ENCODE assay signal across 25 mouse cellular contexts in genomic region chr11:120053846-120054245, GRCm38 (mm10).
"Had no signal": no experiment of that assay in that cellular context is flagged by ENCODE, and none has a peak within 500 bp of the region (broad histone marks: within the 10 kb centered on the region; RNA-seq: fewer than 3 reads in every experiment).

No protein-coding gene starts in this region.

- H3K27me3 ChIP-seq: forebrain, embryonic 15.5 days had no signal

- ATAC-seq: forebrain, embryonic 13.5 days; forebrain, embryonic 14.5 days; forebrain, embryonic 15.5 days; forebrain, embryonic 16.5 days; forebrain, postnatal 0 days had no signal

- H3K27ac ChIP-seq: embryonic facial prominence, embryonic 10.5 days; embryonic facial prominence, embryonic 12.5 days; embryonic facial prominence, embryonic 13.5 days; embryonic facial prominence, embryonic 15.5 days; forebrain, embryonic 10.5 days; forebrain, embryonic 12.5 days; forebrain, embryonic 13.5 days; forebrain, embryonic 15.5 days; gastrocnemius, adult 2 months; heart, adult 2 months had no signal

- H3K4me3 ChIP-seq: embryonic facial prominence, embryonic 10.5 days; embryonic facial prominence, embryonic 12.5 days; embryonic facial prominence, embryonic 13.5 days; embryonic facial prominence, embryonic 15.5 days; erythroblast, embryonic 14.5 days; forebrain, embryonic 10.5 days; forebrain, embryonic 12.5 days; forebrain, embryonic 13.5 days; forebrain, embryonic 15.5 days; gastrocnemius, adult 2 months; heart, adult 2 months had no signal

- DNase-seq: cerebellum, adult 9-11 months; cerebellum, postnatal 10 days; cerebellum, postnatal 14 days; cerebellum, postnatal 36 days; embryo, embryonic 11 days; forebrain, postnatal 0 days; gastrocnemius, adult 2 months; gastrocnemius, postnatal 10 days; gastrocnemius, postnatal 14 days; gastrocnemius, postnatal 25 days; gastrocnemius, postnatal 36 days; heart, adult 11 months; heart, adult 18-20 months; heart, adult 2 months had no signal

- H3K36me3 ChIP-seq: embryonic facial prominence, embryonic 10.5 days; embryonic facial prominence, embryonic 12.5 days; embryonic facial prominence, embryonic 13.5 days; embryonic facial prominence, embryonic 15.5 days; forebrain, embryonic 10.5 days; forebrain, embryonic 12.5 days; forebrain, embryonic 15.5 days had no signal

- H3K9me3 ChIP-seq: embryonic facial prominence, embryonic 10.5 days; embryonic facial prominence, embryonic 12.5 days; embryonic facial prominence, embryonic 15.5 days; forebrain, embryonic 10.5 days; forebrain, embryonic 12.5 days; forebrain, embryonic 13.5 days; forebrain, embryonic 15.5 days had no signal

- H3K9ac ChIP-seq: embryonic facial prominence, embryonic 12.5 days; embryonic facial prominence, embryonic 13.5 days; embryonic facial prominence, embryonic 15.5 days; forebrain, embryonic 12.5 days; forebrain, embryonic 13.5 days; forebrain, embryonic 15.5 days; forebrain, postnatal 0 days had no signal

- H3K4me2 ChIP-seq: embryonic facial prominence, embryonic 12.5 days; embryonic facial prominence, embryonic 13.5 days; embryonic facial prominence, embryonic 15.5 days; forebrain, embryonic 12.5 days; forebrain, embryonic 13.5 days; forebrain, embryonic 15.5 days had no signal
